Mouse (Mus musculus): ENCODE measurements around the gene Zfp987.
"Not testable (repeated sequence)": the region's sequence is repeated elsewhere in the genome, so short reads cannot be mapped to it uniquely, and the experiment has no call there.

Gene Zfp987

DNA sequence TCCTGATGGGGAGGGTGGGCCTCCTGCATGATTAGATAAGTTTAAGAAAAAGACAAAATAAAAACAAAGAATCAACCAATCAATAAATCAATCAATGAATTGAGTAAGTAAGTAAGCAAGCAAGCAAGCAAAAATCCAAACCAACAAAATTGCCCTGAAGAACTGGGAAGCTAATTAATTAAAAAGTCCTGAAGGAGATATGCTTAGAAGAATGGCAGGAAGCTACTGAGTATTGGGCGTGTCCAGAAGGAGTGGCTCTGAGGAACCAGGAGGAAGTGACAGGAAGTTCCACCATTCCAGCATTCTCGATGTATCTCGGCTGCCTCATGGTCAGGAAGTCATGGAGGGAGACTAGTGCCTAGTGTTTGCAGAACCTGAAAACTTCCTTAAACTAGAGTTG lies at the start of gene Zfp987:
Zfp987 (plus strand) TSS at position 301 of the 400 bp plus-strand sequence.
- DNase-seq (ENCODE audit: extremely low spot score, low spot score) = not testable (repeated sequence)

DNA sequence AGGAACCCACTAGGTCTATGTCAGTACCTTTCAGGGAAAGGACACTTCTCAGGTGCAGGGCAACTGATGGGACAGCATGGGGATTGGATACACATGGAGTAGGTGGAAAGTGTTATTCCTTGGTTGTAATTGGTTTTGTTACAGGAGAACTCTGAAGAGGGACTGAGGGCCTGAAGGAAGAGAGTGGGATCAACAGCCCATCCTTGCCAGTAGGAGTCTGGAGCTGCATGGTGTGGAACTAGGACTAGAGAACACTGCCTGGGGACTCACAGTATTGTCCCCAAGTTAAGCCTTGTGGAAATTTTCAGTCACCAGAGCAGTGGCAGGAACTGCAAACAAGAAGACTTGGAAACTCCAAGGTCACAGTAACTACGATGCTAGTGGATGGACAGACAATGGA lies 44.6 kb upstream of the Zfp987 start:
- DNase-seq (ENCODE audit: extremely low spot score, low spot score) = not testable (repeated sequence)

DNA sequence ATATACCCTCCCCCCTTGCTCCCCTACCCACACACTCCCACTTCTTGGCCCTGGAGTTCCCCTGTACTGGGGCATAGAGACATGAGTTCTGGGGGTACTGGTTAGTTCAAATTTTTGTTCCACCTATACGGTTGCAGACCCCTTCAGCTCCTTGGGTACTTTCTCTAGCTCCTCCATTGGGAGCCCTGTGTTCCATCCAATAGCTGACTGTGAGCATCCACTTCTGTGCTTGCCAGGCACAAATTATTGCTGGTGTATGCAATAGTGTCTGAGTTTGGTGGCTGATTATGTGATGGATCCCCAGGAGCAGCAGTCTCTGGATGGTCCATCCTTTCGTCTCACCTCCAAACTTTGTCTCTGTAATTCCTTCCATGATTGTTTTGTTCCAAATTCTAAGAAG lies 43.7 kb upstream of the Zfp987 start:
- not testable (repeated sequence) for DNase-seq (ENCODE audit: extremely low spot score, low spot score)

DNA sequence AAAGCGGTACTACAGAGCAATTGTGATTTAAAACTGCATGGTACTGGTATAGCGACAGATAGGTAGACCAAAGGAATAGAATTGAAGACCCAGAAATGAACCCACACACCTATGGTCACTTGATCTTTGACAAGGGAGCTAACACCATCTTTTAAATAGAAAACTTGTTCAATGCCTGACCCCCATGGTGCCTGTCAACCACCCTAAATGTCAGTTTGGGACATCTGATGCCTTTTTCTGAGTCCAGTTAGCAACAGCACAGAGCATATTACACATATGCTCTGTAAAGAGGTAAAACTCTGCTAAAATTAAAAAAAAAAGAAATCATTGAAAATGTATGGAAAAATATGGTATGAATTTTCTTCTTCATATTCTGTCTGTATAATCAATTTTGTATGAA lies 41.8 kb upstream of the Zfp987 start:
- no peak for DNase-seq (ENCODE audit: extremely low spot score, low spot score)

DNA sequence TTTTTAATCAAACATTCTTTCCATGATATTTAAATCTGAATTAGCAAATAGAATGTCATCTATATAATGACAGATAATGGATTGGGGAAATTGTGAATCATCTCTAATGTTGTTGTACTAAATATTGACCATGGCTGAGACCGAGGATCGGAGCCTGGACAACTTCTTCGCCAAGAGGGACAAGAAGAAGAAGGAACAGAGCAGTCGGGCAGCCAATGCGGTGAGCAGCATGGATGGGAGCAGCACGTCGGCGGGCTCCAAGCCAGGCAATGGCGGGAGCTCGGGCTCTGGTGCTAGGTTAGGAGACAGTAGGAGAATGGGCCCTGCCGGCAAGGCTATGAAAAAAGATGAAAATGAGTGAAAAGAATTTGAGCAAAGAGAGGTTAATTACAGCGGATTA lies 38.5 kb upstream of the Zfp987 start:
- not testable (repeated sequence) for DNase-seq (ENCODE audit: extremely low spot score, low spot score)

DNA sequence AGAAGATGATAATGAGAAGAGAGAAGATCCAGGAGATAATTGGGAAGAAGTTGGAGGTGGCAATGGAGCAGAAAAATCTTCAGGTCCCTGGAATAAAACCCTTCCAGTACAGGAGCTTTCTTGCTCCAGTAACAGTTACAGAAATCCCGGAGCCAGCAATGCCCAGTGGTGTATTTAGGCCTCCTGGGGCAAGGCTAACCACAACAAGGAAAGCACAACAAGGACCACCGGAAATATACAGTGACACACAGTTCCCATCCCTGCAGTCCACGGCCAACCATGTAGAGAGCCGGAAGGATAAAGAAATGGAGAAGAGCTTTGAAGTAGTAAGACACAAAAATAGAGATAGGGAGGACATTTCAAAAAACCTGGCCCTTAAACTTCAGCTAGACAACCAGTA lies 38.0 kb upstream of the Zfp987 start:
- DNase-seq (ENCODE audit: extremely low spot score, low spot score) = not testable (repeated sequence)

DNA sequence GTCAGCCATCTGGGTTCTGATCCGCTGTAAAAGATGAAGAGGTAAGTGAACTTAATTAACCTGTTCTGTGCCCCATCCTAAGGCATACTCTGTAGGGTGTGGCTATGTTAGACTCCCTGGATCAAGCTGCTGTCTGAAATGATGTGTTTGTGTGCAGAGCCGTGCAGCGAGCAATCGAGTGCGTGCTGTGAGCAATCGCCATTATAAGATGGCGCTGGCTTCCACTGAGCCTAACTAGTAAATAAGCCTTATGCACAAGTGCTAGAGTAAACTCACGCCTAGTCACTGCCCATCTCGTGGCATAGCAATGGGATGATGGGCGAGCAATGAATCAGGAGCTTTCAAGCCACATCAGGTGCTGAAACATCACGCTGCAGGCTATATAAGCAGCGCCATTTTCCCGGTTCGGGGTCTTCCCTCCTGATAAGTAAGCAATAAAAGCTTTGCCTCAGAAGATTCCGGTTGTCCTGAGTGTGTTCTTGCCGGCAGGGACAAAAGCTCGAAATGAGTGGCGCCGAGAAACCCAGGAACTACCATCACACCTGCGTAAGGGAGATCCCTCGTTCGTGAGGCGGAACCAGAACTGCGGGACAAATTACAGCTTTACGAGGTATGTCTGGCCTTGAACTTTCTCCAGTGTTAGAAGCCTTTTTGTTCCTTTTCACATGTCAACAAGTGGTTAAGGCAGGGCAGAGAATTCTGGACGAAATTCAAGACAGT lies 37.0 kb upstream of the Zfp987 start:
- DNase-seq (ENCODE audit: extremely low spot score, low spot score) = not testable (repeated sequence)

DNA sequence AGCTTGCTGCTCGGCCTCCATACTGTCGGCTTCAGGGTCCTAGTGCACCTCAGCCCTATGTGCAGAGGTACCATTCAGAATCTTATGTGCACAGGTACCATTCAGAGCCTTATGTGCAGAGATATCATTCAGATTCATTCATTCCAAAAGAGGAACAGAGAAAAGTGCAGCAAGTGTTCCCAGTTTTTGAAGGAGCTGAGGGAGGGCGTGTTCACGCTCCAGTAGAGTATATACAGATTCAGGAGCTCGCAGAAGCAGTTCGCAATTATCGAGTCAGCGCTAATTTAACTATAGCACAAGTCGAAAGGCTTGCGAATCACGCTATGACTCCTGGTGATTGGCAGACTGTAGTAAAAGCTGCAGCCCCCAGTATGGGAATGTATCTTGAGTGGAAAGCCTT lies 36.0 kb upstream of the Zfp987 start:
- not testable (repeated sequence) for DNase-seq (ENCODE audit: extremely low spot score, low spot score)

DNA sequence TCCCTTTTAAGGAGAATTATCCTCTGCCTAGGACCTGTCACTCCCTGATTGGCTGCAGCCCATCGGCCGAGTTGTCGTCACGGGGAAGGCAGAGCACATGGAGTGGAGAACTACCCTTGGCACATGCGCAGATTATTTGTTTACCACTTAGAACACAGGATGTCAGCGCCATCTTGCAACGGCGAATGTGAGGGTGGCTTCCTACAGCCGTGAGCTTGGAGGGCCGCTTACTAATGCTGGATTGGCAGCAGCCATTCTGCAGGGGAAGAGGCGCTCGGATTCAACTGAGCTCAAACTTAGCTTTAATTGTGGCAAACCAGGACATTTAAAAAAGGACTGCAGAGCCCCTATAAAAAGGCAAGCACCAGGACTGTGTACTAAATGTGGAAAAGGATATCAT lies 35.1 kb upstream of the Zfp987 start:
- not testable (repeated sequence) for DNase-seq (ENCODE audit: extremely low spot score, low spot score)

DNA sequence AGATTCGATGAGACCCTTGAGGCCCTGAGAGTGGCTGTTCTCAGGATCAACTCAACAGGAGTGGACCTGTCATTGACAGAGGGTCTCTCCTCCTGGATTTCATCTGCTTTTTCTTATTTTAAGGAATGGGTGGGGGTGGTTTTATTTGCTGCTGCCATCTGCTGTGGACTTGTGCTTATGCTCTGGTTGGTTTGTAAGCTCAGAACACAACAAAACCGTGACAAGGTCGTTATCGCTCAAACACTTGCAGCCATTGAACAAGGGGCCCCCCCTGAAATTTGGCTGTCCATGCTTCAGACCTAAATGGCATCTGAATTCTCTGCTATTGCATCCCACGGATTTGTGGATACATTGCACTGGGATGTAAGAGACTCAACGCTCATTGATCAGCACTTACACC lies 34.1 kb upstream of the Zfp987 start:
- not testable (repeated sequence) for DNase-seq (ENCODE audit: extremely low spot score, low spot score)

DNA sequence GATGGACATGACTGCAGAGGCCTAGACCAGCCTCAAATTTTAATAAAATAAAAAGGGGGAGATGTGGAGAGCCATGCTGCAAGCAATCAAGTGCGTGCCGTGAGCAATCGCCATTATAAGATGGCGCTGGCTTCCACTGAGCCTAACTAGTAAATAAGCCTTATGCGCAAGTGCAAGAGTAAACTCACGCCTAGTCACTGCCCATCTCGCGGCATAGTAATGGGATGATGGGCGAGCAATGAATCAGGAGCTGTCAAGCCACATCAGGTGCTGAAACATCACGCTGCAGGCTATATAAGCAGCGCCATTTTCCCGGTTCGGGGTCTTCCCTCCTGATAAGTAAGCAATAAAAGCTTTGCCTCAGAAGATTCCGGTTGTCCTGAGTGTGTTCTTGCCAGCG lies 33.5 kb upstream of the Zfp987 start:
- DNase-seq (ENCODE audit: extremely low spot score, low spot score) = not testable (repeated sequence)

DNA sequence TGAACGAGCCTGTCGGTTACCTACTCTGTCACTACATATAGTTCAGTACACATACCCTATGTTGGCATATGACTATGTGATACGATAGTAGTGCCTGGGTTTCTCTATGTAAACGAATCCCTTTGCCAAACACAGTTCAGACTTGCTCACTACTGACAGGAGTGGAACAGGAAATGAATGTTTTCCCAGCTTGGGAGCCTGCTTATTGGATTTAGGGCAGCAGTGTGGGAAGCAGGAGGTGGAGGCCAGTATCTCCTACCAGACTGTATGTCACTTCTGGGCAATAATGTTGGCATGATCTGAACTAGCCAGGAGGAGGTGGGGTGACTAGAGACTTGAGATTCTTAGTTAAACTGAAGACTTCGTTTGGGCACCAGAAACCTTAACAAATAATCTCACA lies 32.3 kb upstream of the Zfp987 start:
- not testable (repeated sequence) for DNase-seq (ENCODE audit: extremely low spot score, low spot score)

DNA sequence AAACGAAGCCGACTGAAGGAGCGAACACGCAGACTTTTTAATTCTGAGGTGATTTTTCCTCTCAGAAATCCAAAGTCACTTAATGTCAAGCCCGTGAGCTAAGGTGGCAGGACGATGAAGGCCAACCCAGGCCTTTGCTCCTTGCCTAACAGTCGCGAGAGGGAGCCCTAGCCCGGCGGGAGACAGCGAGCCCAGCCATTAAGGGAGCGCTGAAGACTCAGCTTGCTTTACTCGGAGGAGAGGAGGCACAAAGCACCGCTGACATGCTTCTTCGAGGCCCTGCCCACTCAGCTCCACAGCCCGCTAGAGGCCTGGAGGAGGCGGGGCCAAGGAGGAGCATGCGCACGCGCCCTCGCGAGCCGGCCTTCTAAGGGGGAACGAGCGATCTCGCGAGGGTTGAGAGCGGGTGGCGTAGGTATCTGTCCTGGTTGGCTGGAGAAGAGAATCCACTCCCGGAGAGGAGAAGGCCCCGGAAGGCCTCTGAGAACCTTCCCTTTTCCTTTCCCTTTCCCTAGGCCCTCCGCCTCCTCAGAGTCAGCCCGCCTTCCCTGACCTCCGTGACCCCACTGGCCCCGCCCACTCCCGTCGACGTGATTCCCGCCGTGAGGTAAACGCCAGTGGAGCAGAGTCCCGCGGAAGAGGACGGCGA lies 30.0 kb upstream of the Zfp987 start:
- DNase-seq (ENCODE audit: extremely low spot score, low spot score) = peak; percentile 19

DNA sequence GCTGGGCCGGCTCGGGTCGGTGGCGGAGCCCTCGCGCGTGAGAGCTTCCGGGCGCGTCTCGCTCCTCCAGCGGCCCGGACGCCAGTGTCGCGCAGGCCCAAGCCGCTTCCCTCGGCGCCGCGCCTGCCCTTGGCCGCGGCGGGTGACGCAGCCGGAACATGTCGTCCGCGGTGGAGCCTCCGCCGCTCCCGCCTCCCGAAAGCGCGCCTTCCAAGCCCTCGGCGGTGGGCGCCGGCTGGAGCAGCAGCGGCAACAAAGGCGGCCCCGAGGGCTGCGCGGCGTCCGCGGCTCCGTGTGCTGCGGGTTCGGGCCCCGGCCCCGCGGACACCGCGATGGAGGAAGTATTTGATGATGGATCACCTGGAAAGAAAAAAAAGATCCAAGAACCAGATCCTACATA lies 29.5 kb upstream of the Zfp987 start:
- DNase-seq (ENCODE audit: extremely low spot score, low spot score) = peak; percentile 22

DNA sequence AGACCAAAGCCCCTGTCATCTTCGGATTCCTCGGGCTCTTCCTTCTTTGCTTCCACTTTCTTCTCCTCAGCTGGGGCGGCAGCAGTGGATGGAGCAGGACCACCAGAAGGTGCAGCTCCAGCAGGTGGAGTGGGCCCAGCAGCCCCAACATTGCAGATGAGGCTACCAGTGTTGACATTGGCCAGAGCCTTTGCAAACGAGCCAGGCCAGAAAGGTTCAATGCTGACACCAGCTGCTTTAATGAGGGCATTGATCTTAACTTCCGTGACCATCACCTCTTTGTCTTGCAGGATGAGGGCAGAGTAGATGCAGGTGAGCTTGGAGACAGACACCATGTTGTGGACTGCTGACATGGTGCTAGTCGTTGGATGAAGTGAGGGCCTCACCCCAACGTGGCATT lies 23.8 kb upstream of the Zfp987 start:
- not testable (repeated sequence) for DNase-seq (ENCODE audit: extremely low spot score, low spot score)

DNA sequence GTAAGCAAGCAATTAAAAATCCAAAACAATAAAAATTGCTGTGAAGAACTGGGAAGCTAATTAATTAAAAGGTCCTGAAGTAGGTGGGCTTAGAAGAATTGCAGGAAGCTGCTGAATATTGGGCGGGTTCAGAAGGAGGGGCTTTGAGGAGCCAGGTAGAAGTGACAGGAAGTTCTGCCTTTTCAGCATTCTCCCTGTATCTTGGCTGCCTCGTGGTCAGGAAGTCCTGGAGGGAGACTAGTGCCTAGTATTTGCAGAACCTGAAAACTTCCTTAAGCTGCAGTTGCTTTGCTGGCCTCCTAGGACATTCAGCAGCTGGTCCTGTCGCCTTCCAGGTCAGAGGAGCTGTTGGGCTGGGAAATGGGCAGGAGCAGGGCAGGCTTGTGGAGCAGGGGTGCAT lies 4.3 kb downstream of the Zfp987 start:
- DNase-seq (ENCODE audit: extremely low spot score, low spot score) = not testable (repeated sequence)

DNA sequence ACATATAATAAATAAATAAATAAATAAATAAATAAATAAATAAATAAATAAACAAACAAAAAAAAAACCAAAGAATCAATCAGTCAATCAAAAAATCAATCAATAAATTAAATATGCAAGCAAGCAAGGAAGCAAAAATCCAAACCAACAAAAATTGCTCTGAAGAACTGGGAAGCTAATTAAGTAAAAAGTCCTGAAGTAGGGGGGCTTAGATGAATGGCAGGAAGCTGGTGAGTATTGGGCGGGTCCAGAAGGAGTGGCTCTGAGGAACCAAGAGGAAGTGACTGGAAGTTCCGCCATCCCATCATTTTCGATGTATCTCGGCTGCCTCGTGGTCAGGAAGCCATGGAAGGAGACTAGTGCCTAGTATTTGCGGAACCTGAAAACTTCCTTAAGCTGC lies 59.4 kb downstream of the Zfp987 start, which contains the start of gene Zfp600:
Zfp600 (plus strand) TSS at position 301 of the 400 bp plus-strand sequence.
- not testable (repeated sequence) for DNase-seq (ENCODE audit: extremely low spot score, low spot score)

DNA sequence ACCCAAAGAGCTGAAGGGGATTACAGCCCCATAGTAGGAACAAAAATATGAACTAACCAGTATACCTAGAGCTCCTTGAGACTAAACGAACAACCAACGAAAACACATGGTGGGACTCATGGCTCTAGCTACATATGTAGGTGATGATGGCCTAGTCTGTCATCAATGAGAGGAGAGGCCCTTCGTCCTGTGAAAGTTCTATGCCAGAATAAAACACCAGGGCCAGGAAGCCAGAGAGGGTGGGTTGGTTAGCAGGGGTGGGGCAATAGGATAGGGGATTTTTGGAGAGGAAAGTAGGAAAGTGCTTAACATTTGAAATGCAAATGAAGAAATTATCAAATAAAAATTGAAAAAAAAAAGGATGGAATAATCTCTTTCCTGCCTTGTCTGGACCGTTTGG lies 65.8 kb downstream of the Zfp987 start:
- not testable (repeated sequence) for DNase-seq (ENCODE audit: extremely low spot score, low spot score)

DNA sequence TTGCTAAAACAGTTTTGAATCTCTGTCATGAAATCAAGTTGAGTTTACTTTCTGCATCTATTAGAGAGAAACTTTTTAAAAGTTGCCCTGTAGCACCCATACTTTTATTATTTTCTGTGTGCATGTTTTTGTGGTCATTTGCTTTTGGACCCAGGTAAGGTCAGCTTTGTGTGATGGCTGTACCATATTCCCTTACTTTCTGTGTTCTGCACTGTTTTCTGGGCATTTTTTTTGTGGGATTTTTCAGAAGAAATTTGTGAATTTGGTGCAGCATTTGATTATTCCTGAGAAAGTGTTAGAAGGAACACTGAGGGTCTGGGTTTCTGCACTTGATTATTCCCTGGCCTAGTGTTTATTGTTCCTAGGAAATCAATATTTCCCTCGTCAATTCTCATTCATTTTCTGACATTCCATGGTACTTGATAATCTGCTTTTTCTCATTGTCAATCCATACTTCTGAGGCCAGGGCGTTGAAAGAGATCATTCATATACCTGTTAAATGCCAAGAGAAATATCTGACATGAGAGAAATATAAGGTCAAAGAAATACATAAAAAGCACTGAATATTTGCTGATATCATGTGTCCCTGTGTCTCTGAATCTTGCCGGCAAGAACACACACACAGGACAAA lies 70.2 kb downstream of the Zfp987 start:
- DNase-seq (ENCODE audit: extremely low spot score, low spot score) = not testable (repeated sequence)

DNA sequence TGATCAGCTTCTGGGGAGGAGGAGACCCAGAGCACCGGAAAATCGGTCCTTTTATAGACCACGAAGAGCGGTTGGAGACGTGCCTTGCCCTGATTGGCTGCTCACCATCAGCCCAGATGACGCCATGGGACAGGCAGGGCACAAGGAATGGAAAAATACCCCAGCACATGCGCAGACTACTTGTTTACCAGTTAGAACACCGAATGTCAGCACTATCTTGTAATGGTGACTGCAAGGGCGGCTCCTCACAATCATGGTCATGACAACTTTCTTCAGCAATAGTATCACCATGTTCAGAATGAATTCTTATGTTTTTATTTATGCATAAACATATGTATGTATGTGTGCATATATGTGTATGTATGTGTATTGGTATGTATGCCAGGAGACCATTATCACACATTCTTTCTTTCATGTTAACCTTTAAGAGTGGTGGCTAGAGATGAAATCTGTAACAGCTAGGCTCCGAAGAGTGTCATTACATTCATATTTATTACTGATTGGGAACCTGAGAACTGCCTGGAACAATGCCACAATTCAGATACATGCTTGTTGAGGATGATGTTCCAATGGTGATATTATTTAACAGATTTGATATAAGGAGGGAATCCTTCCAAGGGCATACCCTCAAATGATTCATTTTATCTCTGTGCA lies 70.9 kb downstream of the Zfp987 start:
- DNase-seq (ENCODE audit: extremely low spot score, low spot score) = not testable (repeated sequence)

DNA sequence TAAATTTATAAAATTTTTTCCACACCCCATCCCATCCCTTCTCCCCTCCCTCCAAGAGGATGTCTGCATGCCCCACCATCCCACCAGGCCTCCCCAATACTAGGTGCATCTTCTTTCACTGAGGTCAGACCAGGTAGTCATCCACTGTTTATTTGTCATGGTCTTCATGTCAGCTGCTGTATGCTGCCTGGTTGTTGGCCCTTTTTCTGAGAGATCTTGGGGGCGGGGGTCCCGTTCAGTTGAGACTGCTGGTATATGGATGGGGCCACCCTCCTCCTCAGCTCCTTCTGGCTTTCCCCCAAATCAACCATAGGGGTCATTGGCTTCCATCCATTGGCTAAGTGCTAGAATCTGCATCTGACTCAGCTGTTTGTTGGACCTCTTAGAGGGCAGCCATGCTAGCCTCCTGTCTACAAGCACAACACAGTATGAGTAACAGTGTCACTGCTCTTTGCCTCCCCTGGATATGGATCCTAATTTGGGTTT lies 71.7 kb downstream of the Zfp987 start:
- DNase-seq (ENCODE audit: extremely low spot score, low spot score) = not testable (repeated sequence)

All from neural tube, embryonic 10.5 days (tissue).